Mouse (Mus musculus) cerebellum, adult 11 months (tissue): Measurements from ENCODE around the gene Gm45808.

ENCODE experiments used
- DNase-seq: peaks from one replicate; pipeline ENCODE4 v3.0.0; 2022

Gm45808 gene

GRCm38 (mm10) chr7:45447325-45447990 is 39.2 kb downstream of the Gm45808 start:
- no peak for DNase-seq

DNA sequence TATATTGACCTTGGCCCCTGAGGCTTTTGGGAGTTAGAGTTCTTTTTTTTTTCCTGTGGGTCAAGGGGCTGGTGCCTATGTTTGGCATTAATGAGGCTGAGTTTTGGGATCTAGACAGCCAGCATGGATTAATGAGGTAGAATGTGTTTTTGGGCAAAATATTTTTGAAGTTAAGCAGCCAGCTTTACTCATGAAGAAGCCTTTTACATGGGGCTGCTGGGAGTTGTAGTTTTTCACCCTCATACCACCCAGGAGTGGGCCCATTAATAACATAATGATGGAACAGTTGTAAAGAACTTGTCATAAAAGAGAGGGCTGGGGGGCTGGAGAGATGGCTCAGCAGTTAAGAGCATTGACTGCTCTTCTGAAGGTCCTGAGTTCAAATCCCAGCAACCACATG is 40.0 kb downstream of the Gm45808 start:
- DNase-seq, result no peak

GRCm38 (mm10) chr7:45443526-45444420 is 42.8 kb downstream of the Gm45808 start:
- DNase-seq, result no peak

DNA sequence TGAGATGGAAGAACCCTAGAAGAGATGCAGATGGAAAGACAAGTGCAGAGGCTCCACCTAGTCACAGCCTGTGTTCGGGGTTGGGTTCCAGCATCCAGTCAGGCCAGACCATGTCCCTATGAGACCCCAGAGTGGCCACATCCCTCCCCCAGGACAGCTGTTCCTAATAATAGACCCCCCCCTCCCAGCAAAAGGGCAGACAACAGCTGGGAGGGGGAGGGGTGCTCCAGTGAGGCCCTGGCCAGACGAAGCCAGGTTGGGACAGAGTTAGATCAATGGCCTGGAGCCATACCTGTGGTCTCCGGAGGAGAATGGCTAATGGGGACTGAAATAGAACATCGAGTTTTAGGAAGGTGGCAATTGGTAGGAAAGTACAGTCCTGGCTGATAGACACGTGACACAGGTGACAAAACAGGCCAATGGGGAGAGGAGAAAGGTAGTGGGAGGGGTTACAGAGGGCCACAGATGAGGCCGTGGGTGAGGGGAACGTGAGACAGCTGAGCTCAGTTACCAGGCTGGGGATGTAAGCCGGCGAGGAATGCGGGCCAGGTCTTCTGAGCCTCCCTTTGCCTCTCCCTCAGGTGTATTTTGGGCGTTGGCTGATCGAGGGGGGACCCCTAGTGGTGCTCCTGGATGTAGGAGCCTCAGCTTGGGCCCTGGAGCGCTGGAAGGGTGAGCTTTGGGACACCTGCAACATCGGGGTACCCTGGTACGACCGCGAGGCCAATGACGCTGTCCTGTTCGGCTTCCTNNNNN is 48.9 kb downstream of the Gm45808 start, which contains the start of gene Ruvbl2:
Gene Ruvbl2, minus strand, starts transcription at position 576 of the 756 bp plus-strand sequence.
- no peak for DNase-seq

DNA sequence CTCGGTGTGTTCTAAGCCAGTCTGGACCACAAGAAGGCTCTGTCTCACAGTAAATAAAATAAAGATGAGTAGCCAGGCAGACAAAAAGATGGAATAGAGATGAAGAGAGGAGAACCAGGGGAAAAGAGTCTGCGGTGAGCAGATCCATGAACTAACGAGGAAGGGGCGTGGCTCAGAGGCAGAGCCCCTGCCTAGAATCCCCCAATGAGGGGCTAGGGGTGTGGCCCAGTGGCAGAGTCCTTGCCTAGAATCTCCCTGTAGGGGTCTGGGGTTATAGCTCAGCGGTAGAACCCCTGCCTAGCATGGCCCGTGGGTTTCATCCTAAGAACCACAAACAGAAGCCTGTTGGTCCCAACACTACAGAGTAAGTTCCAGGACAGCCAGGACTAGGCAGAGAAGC is 49.6 kb downstream of the Gm45808 start:
- DNase-seq, result no peak

DNA sequence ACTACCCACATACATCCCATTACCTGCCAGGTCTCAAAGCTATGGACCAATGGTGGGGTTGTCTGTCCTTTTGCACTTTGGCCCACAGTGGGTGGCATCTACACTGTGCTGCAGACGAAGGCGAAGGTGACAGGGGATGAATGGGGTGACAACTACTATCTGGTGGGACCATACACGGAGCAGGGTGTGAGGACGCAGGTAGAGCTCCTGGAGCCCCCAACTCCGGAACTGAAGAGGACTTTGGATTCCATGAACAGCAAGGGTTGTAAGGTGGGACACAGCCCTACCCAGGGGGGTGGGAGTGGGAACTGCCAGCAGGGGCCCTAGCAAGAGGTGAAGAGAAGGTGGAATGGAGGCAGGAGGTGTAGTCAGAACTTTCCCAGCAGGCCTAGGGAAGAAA is 50.2 kb downstream of the Gm45808 start:
- no peak for DNase-seq

GRCm38 (mm10) chr7:45435038-45435437 is 51.6 kb downstream of the Gm45808 start:
- no peak for DNase-seq

GRCm38 (mm10) chr7:45434203-45435015 is 52.2 kb downstream of the Gm45808 start, which contains the start of gene Gys1:
Gys1 (plus strand) TSS chr7:45434844.
- peak; percentile 100 for DNase-seq

GRCm38 (mm10) chr7:45433835-45434202 is 52.8 kb downstream of the Gm45808 start:
- DNase-seq, result no peak

DNA sequence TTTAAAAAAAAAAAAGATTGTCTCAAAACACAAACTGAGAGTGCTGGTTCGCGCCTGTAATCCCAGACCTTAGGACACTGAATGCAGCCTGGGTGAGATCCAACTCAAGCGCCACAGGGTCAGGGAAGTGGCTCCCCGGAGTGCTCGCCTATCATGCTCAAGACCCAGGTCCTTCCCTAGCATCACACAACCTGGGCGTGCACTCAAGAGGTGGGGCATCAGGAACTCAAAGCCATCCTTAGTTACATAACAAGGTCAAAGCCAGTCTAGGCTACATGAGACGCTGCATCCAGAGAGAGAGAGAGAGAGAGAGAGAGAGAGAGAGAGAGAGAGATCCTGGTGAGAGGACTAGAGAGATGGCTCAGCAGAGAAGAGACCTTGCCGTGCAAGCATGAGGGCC is 60.1 kb downstream of the Gm45808 start:
- no peak for DNase-seq

- no peak for DNase-seq
Measured at GRCm38 (mm10) chr7:45421194-45421593, 65.4 kb downstream of the Gm45808 start.

DNA sequence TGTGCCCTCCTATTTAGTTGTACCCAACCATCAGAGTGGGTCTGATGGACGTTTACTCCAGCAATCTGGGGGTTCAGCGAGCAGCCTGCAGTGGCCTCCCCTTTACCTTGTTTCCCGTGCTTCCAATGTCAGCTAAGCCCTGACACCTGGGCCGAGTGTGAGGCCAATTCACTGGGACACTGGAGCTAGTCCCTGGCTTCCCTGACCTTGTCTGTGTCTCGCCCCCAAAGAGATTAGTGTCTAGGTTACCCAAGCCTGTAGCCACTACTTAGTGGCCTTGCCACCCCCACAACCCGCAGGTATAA is 66.0 kb downstream of the Gm45808 start, which contains the start of gene Lhb:
Gene Lhb, plus strand, starts transcription at position 206 of the 305 bp plus-strand sequence.
- DNase-seq, result no peak

DNA sequence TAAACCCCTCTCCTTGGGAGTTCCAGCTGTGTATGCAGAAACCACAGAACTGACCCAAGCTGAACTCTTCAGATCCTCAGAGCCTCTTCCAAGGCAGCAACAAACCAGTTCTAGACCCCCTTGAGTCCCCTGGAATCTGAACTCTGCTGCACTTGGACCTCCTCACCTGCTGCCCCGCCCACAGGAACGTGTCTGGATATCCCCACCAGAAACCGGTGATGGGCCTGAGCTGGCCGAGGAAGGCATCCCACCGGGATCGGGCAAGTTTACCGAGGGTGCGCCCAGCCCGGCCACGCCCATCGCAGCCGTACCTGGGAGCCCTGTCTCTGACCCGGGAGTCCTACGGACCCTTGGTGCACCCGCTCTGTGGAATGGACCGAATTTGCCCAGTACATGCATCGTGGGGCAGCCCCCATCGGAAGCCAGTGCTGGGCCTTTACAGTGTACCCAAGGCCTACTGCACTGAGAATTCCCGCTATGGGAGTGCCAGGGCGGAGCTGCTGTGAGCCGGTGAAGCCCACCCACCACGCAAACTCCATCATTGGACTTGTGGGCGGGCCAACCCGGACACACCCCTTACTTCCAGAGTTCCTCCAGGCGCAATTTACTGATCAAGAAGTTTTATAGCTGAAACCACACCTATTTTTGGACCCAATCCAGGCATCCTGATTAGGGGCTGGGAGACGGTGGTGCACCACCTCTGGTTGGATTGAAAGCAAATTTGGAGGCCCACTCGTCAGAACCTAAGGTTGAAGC is 66.6 kb downstream of the Gm45808 start:
- no peak for DNase-seq

DNA sequence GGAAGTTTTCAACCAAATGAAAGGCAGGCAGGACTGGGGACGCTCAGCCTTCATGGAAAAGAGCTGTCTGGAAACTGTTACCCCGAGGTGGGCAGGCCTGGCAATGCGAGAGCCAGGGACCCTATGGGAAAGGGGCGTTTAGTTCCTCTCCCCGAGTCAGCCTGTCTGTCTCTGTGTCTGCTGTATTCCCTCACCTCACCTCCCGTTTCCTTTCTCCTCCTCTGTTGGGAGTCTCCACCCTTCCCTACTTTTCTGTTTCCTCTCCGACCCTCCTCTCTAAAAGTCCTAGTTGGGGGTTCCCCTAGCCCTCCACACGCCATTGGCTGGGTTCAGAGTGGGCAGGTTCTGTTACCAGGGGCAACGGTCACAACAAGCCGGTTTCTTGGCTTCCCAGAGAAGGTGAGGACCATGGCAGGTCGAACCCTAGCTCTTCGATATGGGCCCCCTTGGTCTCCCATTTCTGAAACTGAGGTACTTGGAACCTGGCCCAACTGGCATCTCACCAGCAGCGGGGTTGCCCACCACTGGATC is 68.6 kb downstream of the Gm45808 start:
- DNase-seq, result no peak
